Mouse (Mus musculus): ENCODE data around the gene Olfr905.

DNA sequence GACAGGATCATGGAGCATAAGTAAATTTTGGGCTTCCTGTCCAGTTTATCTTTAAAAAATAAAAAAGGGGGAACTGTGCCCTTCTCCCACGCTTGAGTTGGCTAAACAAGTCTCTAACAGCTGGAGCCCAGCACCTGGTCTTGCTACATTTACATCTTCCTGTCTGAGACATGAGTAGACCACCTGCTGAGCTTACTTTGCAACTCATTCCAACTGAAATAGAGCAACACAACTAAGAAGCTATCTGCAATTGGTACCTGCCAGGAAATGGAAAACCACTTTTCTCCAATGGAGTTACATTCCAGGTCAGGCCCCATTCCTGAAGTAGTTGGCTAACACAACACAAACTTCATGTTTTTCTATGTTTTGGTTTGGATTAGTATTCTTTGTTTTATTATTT, 43.9 kb upstream of the Olfr905 start:
- TF ChIP-seq POLR2A (IDR thresholded peaks at IDR 0.05; ENCODE audit: borderline replicate concordance, extremely low read depth, low read depth, low read length) (no peak), CTCF (IDR thresholded peaks at IDR 0.05; ENCODE audit: insufficient read depth, low read length) (no peak)

Data from lung, adult 2 months (tissue).